Mouse (Mus musculus): Measurements from ENCODE around the gene Aplnr.

The Aplnr gene

DNA sequence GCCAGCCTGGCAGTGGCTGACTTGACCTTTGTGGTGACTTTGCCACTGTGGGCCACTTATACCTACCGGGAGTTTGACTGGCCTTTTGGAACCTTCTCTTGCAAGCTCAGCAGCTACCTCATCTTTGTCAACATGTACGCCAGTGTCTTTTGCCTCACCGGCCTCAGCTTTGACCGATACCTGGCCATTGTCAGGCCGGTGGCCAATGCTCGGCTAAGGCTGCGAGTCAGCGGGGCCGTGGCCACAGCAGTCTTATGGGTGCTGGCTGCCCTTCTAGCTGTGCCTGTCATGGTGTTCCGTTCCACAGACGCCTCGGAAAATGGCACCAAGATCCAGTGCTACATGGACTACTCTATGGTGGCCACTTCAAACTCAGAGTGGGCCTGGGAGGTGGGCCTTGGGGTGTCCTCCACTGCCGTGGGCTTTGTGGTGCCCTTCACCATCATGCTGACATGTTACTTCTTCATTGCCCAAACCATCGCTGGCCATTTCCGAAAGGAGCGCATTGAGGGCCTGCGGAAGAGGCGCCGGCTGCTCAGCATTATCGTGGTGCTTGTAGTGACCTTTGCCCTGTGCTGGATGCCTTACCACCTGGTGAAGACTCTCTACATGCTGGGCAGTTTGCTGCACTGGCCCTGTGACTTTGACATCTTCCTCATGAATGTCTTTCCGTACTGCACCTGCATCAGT lies 951 bp downstream of the Aplnr start:
- in situ Hi-C loops (cut with MboI; ENCODE audit: low sequenced_read_pairs), result no loop called here

DNA sequence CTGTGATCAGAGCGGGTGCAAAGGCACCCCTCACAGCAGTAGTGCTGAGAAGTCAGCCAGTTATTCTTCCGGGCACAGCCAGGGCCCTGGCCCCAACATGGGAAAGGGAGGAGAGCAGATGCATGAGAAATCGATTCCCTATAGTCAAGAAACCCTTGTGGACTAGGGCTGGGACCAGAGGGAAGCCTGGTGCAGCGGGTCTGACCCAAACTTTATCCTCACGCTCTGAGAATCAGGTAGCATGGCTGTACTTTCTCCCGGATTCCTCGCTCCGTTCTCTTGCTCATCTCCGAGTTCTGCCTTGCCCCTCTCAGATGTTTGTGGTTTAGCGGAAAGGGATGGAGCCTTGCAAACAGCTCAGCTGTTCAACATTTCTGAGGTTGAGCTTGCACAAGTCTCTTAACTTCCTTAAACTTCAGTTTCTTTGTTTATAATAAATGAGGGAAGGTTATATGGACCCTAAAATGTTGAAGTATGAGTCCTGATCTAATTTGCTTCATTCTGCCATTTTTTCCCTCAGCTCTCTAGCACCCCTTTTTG lies 1.6 kb downstream of the Aplnr start:
- in situ Hi-C loops (cut with MboI; ENCODE audit: low sequenced_read_pairs), result no loop called here

DNA sequence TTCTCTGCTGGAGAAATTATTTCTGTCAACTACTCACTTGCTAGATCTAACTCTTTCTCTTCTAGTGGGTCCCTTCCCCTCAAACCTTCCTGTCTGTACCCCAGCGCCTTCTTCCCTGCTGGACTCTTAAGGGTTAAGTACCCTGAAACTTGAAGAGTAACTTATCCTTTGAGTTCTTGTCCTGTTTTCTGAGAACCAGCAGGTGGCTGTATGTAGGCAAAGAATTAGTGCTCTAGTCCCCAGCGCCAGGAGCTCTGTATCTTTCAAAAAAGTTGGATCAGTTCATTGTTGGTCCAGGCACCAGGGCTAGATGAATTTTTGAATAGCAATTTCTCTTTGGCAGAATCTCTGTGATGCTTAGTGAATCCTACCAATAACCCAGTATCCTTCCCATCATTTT lies 2.1 kb downstream of the Aplnr start:
- in situ Hi-C loops (cut with MboI; ENCODE audit: low sequenced_read_pairs), result no loop called here

DNA sequence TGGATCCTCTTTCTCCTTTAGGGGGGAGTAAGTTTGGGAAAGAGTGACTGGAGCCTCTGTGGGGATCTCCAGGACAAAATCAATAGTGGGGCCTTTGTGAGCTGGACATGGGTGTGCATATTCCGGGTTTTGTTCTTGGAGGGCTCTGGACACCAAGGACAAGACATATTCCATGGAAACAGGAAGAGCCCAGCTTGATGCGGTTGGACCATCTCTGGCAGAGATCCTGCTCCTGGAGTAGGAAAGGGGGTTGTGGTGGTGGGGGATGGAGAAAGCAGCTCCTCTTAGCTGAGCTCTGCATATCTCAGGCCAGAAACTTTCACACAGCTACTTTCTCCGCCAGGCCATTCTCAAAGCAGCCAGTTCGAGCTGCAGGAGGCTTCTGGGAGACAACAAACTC lies 3.4 kb downstream of the Aplnr start:
- in situ Hi-C loops (cut with MboI; ENCODE audit: low sequenced_read_pairs), result no loop called here

DNA sequence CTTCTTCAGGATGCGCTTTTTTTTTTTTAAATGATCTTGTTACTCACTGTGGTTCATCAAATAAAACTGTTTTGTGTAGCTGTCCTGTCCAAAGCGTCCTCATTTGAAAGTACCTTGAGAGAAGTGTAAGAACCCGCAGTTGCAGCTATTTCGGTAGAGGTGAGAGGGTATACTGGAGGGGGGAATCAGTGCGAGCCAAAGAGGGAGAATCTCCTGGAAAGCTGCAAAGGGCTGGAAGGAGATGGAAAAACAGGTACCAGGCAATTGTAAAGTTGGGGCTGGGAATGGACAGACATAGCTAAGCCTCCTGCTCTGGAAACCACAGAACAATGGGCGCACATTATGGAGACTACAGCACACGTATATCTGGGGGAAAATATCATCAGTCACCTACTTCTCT lies 3.8 kb downstream of the Aplnr start:
- in situ Hi-C loops (cut with MboI; ENCODE audit: low sequenced_read_pairs), result no loop called here

DNA sequence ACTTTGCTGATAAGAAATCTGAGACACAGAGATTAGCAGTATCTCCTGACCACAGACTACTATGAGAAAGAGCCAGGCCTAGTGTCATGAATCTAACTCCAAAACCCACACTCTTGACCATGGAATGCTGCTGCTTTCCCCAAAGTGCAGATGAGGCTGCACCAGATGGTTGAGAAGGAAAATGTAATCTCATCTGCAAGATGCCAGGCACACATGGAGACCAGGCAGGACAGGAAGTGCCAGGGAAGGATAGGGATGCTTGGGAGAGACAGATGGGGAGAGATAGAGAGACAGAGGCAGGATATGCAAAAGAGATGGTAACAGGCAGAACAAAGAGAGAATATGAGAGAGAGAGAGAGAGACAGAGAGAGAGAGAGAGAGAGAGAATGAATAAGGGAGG lies 4.8 kb downstream of the Aplnr start:
- in situ Hi-C loops (cut with MboI; ENCODE audit: low sequenced_read_pairs), result no loop called here

DNA sequence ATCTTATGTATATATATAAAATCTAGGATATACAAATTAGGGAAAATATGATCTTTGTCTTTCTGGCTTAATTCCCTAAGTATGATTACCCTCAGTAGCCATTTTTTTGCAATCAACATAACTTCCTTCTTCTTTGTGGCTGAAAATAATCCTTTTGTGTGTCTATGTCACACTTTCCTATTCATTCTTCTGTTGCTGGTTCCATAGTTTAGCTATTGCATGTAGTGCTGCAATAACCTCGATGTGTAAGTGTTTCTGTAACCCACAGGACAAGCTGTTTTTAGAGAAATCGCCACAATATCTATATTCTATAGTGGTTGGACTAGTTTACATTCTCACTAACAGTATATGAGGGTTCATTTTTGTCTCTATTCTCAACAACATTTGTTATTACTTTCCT lies 8.9 kb downstream of the Aplnr start:
- in situ Hi-C loops (cut with MboI; ENCODE audit: low sequenced_read_pairs), result no loop called here

DNA sequence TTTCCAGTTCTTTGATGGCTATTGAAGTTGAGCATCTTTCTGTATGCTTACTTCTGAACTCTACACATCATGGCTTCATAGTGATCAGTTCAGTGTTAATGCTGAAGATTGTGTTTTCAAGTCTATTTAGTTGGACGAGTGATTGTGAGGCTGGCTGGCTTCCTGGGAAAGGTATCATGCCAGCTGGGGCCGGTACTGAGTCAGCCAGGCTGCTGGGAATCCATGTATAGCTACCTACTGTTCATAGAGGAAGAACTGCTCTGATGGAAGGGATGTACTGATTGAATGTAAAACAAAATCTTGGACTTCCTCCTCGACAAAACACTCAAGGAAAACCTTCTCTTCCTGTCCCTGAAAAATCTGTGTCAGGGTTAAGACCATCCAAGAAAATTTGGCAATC lies 9.3 kb downstream of the Aplnr start:
- in situ Hi-C loops (cut with MboI; ENCODE audit: low sequenced_read_pairs), result no loop called here

DNA sequence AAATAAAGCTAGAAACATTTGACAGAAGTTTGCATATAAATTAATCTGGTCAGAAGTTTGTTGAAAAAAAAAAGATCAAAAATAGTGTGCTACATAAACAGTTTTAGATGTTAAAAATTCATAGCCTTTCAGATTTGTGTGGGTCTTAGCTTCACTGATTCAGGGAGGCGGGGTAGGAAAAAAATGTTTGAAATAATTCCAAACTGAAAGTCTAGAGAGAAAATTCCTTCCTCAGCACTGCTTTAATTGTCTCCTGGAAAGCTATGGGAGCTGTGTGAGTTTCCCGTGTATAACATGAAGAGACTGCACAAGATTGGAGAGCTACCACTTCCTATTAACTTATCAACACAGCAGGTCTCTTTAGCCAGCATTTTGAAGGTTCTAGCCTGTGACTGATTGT lies 11.5 kb downstream of the Aplnr start:
- in situ Hi-C loops (cut with MboI; ENCODE audit: low sequenced_read_pairs), result no loop called here

DNA sequence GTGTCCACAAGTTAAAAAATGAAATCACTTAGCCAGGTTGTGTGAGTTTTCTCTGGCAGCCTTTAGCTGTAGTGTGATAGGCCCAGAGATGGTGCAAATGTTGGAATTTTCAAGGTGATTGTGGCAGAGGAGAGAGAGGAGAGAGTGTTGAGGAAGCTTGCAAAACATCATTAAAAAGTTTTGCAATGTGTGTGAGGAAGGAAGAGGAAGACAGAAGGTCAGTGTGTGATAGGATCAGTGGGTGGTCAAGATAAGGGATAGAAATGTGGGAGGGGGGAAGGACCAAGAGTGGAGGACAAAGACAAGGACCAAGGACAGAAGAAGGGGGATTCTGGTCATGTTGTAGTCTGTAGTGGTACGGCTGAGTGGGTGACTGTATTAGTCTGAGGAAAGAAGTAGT lies 14.3 kb downstream of the Aplnr start:
- in situ Hi-C loops (cut with MboI; ENCODE audit: low sequenced_read_pairs), result no loop called here

DNA sequence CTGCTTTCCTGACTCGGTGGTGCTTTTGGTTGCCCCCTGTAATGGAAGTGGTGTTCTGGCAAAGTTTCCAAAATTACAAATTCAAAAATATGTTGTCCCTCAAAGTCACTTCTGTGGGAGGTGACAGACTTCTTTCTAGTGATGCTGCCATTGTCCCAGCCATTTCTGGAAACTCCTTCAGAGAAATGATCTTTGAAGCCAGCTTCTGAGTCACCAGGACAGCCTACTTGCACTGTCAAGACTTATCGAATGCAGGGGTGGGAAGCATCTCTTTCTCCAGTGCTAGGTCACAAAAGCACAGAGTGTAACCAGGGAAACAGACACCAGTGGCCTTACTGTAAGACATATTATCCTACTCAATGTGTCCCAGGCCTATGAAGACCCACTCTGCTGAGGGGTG lies 15.2 kb downstream of the Aplnr start:
- in situ Hi-C loops (cut with MboI; ENCODE audit: low sequenced_read_pairs), result no loop called here

DNA sequence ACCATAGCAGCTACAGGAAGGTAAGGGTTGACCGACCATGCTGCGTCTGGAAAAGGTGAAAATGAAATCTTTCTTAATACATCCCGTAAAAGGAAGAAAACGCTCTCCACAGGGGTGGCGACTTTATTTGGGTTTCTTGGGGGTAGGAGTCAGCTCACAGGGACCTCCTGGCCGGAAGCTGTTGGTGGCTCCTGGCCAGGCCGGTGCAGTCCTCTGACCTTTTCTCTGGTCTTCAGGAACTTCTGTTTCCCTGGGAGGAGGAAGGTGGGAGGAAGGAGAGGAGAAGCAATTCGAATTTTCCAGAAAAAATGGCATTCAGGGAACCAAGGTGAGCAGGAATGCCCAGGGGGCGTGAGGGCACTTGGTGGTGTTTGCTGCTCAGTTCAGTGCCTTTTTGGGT lies 19.3 kb downstream of the Aplnr start:
- in situ Hi-C loops (cut with MboI; ENCODE audit: low sequenced_read_pairs), result no loop called here

DNA sequence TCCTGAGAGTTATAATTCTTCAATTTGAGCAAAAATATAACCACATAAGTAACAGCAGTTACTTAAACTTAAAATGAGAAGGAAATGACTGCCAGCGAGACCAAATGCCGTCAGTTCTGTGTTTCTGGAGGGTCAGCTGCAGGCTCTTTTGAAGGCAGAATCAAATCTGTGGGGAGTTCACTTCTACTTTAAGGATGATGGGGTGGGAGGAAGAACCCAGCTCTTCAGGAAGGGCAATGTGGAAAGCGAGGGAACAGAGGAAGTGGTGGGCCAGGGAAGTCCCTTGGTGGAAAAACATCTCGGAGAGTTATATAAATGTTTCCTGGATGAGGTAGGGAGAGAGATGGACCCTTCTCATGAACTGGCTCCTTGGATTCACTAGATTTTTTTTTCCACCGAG lies 20.1 kb downstream of the Aplnr start:
- in situ Hi-C loops (cut with MboI; ENCODE audit: low sequenced_read_pairs), result no loop called here

DNA sequence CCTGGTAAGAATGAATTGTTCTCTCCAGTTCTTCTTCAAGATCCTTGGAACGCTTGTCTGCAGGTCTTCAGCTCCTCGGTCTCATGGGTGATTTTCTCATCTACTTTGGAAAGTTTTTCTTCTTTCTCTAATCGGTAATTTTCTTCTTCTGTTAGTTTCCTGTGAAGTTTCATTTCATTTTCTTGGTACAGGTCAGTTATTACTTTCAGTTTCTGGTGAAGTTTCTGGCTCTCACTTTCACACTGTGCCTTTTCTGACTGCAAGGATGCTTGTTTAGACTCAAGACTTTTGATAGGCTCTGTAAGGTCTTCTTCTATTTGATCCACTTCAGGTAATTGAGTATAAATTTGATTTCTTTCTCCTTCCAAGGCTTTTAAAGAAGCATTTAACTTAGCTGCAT lies 21.4 kb downstream of the Aplnr start:
- in situ Hi-C loops (cut with MboI; ENCODE audit: low sequenced_read_pairs), result no loop called here

DNA sequence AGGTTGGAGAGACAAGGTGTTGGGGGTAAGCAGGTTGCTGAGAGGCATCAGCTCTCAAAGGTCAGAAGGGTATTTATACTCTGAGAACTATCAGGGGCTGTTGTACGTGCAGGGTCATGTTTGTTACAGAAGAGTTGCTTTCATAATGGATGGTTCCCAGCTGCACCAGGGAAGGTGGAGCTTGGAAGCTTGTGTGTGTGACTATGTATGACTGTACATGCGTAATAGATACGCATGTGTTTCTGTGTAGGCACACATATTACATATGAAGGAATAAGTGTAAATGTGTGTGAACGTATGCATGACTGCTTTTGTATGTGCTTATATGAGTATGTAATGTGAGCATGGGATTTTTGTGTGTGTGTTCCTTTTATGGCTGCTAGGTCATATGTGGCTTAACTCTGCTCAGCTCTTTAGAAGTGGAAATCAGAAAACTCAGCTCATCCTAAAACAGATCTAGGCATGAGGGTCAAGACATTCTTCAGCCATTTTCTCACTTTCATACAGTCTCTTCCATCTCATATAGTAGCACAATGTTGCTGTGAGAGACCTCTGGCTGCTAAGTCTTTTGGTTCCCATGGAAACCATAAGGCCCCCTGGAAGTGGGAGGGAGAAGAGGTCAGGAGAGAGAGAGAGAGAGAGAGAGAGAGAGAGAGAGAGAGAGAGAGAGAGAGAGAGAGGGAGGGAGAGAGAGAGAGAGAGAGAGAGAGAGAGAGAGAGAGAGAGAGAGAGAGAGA lies 25.0 kb downstream of the Aplnr start:
- in situ Hi-C loops (cut with MboI; ENCODE audit: low sequenced_read_pairs), result no loop called here

DNA sequence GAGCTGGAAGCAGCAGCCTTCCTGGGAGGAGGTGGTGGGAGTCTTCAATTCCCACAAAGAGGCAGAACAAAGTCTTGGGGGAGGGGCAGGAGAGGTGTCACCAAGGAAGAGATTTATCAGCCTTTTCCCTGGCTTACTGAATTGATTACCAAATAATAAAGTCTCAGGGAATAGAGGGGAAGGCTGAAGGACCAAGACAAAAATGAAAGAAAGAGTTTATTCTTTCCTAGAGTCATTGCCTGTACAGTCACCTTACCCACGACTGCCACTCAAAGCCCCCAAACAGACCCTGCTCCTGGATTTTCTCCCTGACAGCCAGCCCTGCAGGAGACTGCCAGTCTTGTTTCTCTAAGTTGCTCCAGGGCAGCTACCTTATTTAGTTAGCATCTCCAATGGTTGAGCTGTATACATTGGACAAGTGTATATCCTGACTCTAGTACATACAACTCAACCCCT lies 25.6 kb downstream of the Aplnr start:
- in situ Hi-C loops (cut with MboI; ENCODE audit: low sequenced_read_pairs), result no loop called here

DNA sequence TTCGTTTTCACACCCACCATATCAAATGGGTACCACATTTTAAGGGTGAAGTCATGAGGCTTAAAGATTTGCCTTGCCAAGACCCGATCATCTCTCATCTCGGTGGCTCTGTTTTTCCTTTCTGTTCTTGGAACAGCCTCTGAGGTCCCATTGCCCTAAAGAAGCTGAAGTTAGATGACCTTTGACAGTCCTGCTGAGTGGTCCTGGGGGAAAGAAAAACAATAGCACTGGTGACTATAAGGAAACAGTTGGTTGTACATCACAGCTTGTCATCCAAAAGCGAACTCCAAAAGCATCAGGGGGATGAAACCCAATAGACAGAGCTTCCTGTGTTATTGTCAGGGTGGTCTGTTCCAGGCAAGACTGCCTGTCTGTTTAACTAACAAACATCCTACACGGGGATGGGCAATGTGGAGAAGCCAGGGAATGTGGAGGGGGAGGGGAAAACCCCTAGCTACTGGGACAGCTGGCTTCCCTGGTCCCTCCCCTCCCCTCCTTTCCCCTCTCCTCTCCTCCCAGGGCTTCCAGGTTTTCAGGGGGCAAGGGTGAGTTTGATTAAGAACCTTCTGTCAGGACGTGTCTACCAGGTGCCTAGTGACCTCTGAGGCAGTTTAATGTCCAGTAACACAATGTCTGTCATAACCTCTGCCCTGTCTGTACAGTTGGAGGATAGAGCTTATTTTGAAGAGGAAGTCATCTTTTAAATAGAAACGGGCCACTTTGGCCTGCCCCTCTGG lies 27.5 kb downstream of the Aplnr start:
- in situ Hi-C loops (cut with MboI; ENCODE audit: low sequenced_read_pairs), result no loop called here

DNA sequence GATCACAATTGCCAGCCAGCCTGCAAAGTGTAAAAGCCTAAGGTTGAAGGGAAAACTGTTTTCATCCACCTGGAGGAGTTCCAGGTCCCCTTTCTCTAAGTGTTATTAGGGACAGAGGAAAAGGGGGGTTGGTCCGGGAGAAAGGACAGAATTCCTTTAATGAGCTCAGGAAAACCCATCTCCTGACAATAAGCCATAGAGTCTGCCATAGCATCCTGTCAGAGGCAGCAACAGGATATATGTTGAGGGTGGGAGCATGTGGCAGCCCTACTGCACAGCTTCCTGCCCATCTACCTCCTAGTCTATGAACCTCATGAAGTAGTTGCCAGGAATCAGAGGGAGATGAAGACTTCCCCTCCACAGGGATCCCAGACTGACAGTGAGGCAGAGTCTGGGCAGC lies 31.6 kb downstream of the Aplnr start:
- in situ Hi-C loops (cut with MboI; ENCODE audit: low sequenced_read_pairs), result no loop called here

DNA sequence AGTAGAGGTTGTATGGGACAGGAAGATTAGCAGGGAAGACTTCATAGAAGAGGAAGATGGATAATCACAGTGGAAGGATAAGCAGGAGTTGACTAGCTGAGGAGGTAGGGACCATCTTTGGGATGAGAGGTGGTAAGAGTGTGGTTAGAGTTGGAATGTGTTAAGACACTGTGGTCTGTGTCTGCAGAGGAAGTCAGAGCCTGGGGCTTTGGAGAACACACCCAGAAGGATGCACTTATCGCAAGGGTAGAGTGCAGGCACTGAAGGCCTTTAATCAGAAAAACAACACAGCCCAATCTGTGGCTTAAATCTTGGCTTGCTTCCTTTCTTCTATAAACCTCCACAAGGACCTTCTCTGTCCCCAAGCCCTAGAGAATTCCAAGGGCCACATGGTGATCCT lies 32.3 kb downstream of the Aplnr start:
- in situ Hi-C loops (cut with MboI; ENCODE audit: low sequenced_read_pairs), result no loop called here

DNA sequence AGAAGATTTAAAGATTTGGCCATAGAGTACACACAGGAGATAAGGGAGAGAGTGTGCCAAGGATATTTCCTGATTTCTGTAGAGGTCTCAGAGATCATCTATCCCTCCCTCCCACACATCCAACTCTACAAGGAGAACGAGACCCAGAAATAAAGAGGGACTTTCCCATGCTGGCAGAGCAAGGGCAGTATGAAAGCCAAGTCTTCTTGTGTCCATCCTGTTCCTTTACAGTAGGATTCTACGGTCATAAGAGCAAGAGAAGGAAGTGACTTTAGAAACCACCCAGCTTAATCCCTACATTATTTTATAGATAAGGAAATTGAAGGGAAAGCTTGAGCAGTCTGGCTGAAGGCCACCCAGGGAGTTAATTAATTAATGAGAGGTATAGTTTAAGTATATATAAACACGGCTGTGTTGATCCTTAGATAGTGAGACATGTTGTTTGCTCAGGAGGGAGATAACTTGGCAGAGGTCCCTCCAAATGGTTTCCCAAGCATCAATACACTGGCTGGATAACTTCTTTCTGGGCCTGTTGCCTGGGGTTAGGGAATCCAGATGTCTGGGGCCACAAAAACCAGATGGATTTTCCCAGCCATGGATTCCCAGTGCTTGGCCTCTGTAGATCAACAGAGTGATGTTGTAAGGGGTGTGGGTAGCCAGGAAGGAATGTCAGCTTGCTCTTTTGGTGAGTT lies 36.2 kb downstream of the Aplnr start:
- in situ Hi-C loops (cut with MboI; ENCODE audit: low sequenced_read_pairs), result no loop called here

DNA sequence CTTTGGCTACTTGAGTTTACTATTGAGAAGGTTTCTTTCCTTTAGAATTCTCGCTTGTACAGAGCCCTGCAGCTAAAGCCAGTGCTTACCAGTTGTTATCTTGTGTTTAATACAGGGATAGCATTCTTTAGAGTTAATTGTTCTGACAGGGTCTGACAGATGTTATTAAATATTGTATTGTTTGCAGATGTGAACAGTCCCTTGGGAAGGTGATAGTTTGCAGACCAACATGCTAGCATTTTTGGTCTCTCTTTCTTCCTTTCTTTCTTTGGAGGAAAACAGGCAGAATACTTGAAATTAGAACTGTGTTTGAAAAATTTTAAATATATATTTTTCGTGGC lies 36.7 kb downstream of the Aplnr start:
- in situ Hi-C loops (cut with MboI; ENCODE audit: low sequenced_read_pairs), result no loop called here

Measured in CH12F3 (cell line).